Mouse (Mus musculus) megakaryocyte, embryonic 14.5 days (primary cell): ENCODE data around the gene Olfr828. TPM values are rescaled to one million over a fixed set of nuclear protein-coding genes. Genes with fewer than 3 reads are reported as not detected.
A peak's percentile ranks its signal among the peaks of the same experiment; 100 is the strongest.

Experiments
- H3K27me3 ChIP-seq: replicated peaks from 2 replicates; pipeline ENCODE3; 2012; ENCODE audit warnings: inconsistent platforms
- H3K36me3 ChIP-seq: replicated peaks from 2 replicates; pipeline ENCODE3; 2012; ENCODE audit warnings: low read length, inconsistent platforms, mixed read lengths
- H3K4me1 ChIP-seq: 2 replicates; pipeline ENCODE4 v1.6.1; 2012; ENCODE audit warnings: inconsistent platforms
- H3K4me3 ChIP-seq: replicated peaks from 2 replicates; pipeline ENCODE3; 2012; ENCODE audit warnings: moderate library complexity, mild to moderate bottlenecking, inconsistent platforms
- H3K9me3 ChIP-seq: 2 replicates; pipeline ENCODE4 v1.6.1; 2012; ENCODE audit warnings: inconsistent platforms
- FLI1 ChIP-seq: IDR thresholded peaks from 2 replicates; pipeline ENCODE4 v1.6.1; 2012; ENCODE audit warnings: low read length, inconsistent platforms, mixed read lengths
- GATA1 ChIP-seq: IDR thresholded peaks from 3 replicates; pipeline ENCODE4 v1.6.1; 2012; ENCODE audit warnings: mixed read lengths, low read length, inconsistent platforms, borderline replicate concordance
- polyA plus RNA-seq: library from polyadenylated mRNA; stranded (reverse); fragments of >175 nt; gene quantifications from 2 replicates; pipeline ENCODE4 v1.2.3, GENCODE M21; 2012; ENCODE audit warnings: low replicate concordance; ENCODE audit not compliant: insufficient read depth

The Olfr828 gene
- not detected in 2 replicates for polyA plus RNA-seq

DNA sequence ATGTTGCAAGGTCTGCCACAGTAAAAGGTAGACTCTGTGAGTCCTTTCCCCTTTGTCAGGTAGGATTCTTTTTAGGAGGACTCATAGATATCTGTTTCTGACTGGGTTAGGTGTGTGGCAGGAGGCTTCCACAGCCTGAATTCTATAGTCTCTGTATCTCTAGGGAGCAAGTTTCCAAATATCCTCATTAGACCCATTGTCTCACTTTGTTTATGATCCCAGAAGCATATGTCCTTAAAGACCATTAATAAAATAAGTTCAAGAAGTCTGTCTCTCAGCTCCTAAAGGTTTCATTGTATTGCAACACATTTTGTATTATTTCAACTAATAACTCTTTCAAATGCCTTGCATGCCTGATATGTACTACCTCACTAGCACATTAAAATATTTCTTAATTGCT lies at the start of gene Olfr828:
Gene Olfr828, minus strand, starts transcription at position 101 of the 400 bp plus-strand sequence.
- Histone ChIP-seq H3K4me3 (no peak within 1 kb of the TSS), H3K4me1 (no peaks in the 10 kb centered on the region), H3K36me3 (no peaks in the 10 kb centered on the region), H3K27me3 (no peaks in the 10 kb centered on the region), H3K9me3 (no peaks in the 10 kb centered on the region)
- no peak for TF ChIP-seq FLI1
- TF ChIP-seq GATA1, result no peak

GRCm38 (mm10) chr9:18854633-18855032 lies 35.3 kb upstream of the Olfr828 start, which contains the start of gene Olfr829:
Gene Olfr829 (plus strand): TSS chr9:18854933.
- Histone ChIP-seq H3K27me3 (no peaks in the 10 kb centered on the region), H3K36me3 (no peaks in the 10 kb centered on the region), H3K4me1 (no peaks in the 10 kb centered on the region), H3K4me3 (no peak within 1 kb of the TSS), H3K9me3 (peaks cover 3% of the 10 kb centered on the region; the same call in 1 of the 2 replicates)
- TF ChIP-seq GATA1 (no peak), FLI1 (no peak)

GRCm38 (mm10) chr9:18785316-18785715 lies 34.0 kb downstream of the Olfr828 start:
- Histone ChIP-seq H3K4me1 (no peaks in the 10 kb centered on the region), H3K27me3 (no peaks in the 10 kb centered on the region), H3K4me3 (no peak overlapping the region), H3K36me3 (no peaks in the 10 kb centered on the region), H3K9me3 (peaks cover 11% of the 10 kb centered on the region)
- no peak for TF ChIP-seq FLI1
- no peak for TF ChIP-seq GATA1

DNA sequence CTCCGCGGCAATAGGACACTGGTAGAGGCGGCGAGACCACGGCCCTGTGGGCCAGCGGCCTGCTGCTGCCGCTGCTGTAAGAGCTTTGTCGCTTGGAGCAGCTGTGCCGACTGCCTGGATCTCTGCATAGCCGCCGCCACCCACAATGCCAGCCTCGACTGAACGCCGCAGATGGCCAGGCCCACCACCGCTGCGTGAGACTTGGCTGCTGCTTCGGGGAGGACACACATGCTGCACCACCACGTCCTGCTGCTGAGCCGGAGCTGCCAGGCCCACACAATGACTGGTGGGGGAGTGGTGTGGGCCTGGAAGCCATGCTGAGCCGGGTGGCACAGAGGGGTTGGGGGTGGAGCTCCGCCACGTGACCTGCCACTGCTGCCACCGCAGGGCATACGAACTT lies 39.9 kb downstream of the Olfr828 start:
- Histone ChIP-seq H3K27me3 (no peaks in the 10 kb centered on the region), H3K4me3 (peak overlapping the region; percentile 73), H3K9me3 (peaks cover 23% of the 10 kb centered on the region), H3K36me3 (no peaks in the 10 kb centered on the region), H3K4me1 (no peaks in the 10 kb centered on the region)
- TF ChIP-seq GATA1 (no peak), FLI1 (no peak)

DNA sequence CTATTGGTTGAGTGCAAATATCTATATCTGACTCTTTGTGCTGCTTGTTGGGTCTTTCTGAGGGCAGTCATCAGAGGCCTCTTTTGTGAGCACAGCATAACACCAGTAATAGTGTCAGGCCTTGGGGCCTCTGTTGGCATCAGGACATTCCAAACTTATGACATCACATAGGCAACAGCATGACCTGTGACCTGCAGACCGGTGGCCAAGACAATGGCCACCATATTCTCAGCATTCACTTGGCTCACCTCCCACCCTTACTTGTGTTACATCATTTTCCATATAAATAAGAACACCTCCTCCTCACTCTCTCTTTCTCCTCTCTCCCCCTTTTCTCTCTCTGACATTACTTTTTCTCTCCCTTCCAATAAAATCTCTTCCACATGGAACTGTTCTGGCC lies 40.3 kb downstream of the Olfr828 start:
- no peak overlapping the region for H3K4me3 ChIP-seq
- no peak for TF ChIP-seq GATA1
- no peak for TF ChIP-seq FLI1
- no peaks in the 10 kb centered on the region for H3K4me1 ChIP-seq
- peaks cover 23% of the 10 kb centered on the region for H3K9me3 ChIP-seq
- H3K36me3 ChIP-seq, result no peaks in the 10 kb centered on the region
- H3K27me3 ChIP-seq, result no peaks in the 10 kb centered on the region

Other genes with a start within 250 kb of the Olfr828 start
- gene Muc16, start 145.0 kb downstream of the Olfr828 start, polyA plus RNA-seq, result not detected in 2 replicates
- not detected in 2 replicates for gene Olfr24, start 55.5 kb downstream of the Olfr828 start, polyA plus RNA-seq
- not detected in 2 replicates for gene Olfr829, start 35.4 kb upstream of the Olfr828 start, polyA plus RNA-seq
- gene Olfr830, start 55.2 kb upstream of the Olfr828 start, polyA plus RNA-seq, result not detected in 2 replicates
- gene Olfr832, start 117.6 kb upstream of the Olfr828 start, polyA plus RNA-seq, result not detected in 2 replicates
- gene Olfr834, start 168.5 kb upstream of the Olfr828 start, polyA plus RNA-seq, result not detected in 2 replicates
- gene Olfr835, start 213.2 kb upstream of the Olfr828 start, polyA plus RNA-seq, result not detected in 2 replicates